9 mouse cellular contexts compared by ENCODE assay signal in the genomic region with DNA sequence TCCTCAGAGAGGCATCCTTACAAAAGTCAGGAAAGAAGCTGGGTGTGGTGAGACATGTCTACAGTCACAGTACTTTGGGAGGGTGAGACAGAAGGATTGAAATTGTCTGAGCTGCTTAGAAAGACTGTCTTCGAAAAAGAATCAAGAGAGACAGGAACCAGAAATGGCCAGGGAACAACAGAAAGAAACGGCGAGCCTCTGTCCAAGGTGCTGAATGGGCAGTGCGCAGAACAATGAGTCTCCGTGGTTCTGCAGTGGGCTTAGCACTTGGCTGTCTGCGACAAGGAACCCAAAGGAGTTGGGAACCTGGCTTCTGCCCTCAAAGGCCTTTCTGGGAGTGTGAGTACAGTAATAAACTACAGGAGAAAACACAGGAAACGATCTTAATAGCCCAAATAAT.
DNase-seq lines count a peak whose midpoint lies in the region; ATAC-seq and TF ChIP-seq lines count a peak whose summit lies in the region.
"Had no signal": no experiment of that assay in that cellular context is flagged by ENCODE, and none has a peak within 500 bp of the region (broad histone marks: within the 10 kb centered on the region; RNA-seq: fewer than 3 reads in every experiment).

No protein-coding gene starts in this region.

- DNase-seq in kidney, postnatal 0 days (ENCODE audit: low spot score): peak; percentile 79
- no peak for DNase-seq in kidney, adult 2 months
- DNase-seq in B cell, adult 2 months: peak; percentile 35 to 43
- DNase-seq in MEL-GATA-1-ER (ENCODE audit: extremely low read depth, low read depth): peak; percentile 10
- DNase-seq in hindbrain, postnatal 0 days (ENCODE audit: low spot score): peak; percentile 28
- no peak for DNase-seq in cerebellum, adult 18-20 months
- DNase-seq in T-cell, adult 2 months (ENCODE audit: low spot score): no peak
- no peak for DNase-seq in kidney, adult 18-20 months
- DNase-seq: right cerebral cortex, postnatal 4 days had no signal

- no peak overlapping the region for H3K4me2 ChIP-seq in kidney, postnatal 0 days (ENCODE audit: low read length)
- H3K4me2 ChIP-seq in hindbrain, postnatal 0 days (ENCODE audit: low read depth, low read length): no peak overlapping the region

- no peaks in the 10 kb centered on the region for H3K4me1 ChIP-seq in kidney, postnatal 0 days (replicated peaks; ENCODE audit: insufficient read depth, low read length)
- H3K4me1 ChIP-seq in kidney, adult 2 months (ENCODE audit: control insufficient read depth, insufficient read depth, low read length): no peaks in the 10 kb centered on the region
- H3K4me1 ChIP-seq in hindbrain, postnatal 0 days (ENCODE audit: insufficient read depth, low read length): no peaks in the 10 kb centered on the region

- no peak overlapping the region for H3K27ac ChIP-seq in kidney, postnatal 0 days
- H3K27ac ChIP-seq in kidney, adult 2 months (ENCODE audit: insufficient read depth, low read depth, low read length): no peak overlapping the region
- no peak overlapping the region for H3K27ac ChIP-seq in hindbrain, postnatal 0 days

- no peaks in the 10 kb centered on the region for H3K9me3 ChIP-seq in kidney, postnatal 0 days (replicated peaks; ENCODE audit: low read length)
- H3K9me3 ChIP-seq in hindbrain, postnatal 0 days (ENCODE audit: low read length): no peaks in the 10 kb centered on the region

- WGBS in kidney, postnatal 0 days: 21% methylated on average over 7 of the region's 7 CpGs
- WGBS in kidney, adult 2 months: 16% methylated on average over 7 of the region's 7 CpGs
- 25% methylated on average over 7 of the region's 7 CpGs for WGBS in hindbrain, postnatal 0 days

- H3K9ac ChIP-seq in kidney, postnatal 0 days (ENCODE audit: low read depth, low read length): no peak overlapping the region
- H3K9ac ChIP-seq in hindbrain, postnatal 0 days (replicated peaks; ENCODE audit: low read length): no peak overlapping the region

- no peak for ATAC-seq in kidney, postnatal 0 days (replicated peaks; ENCODE audit: low FRiP score, low read depth)
- ATAC-seq in hindbrain, postnatal 0 days: no peak

- TF ChIP-seq CTCF in kidney, postnatal 0 days (IDR thresholded peaks at IDR 0.05; ENCODE audit: low read depth): no peak
- no peak for TF ChIP-seq CTCF in kidney, adult 2 months (conservative IDR thresholded peaks at IDR 0.05; ENCODE audit: insufficient read depth, insufficient read length, low read depth, low read length)
- no peak for TF ChIP-seq CTCF in hindbrain, postnatal 0 days (IDR thresholded peaks at IDR 0.05; ENCODE audit: low read depth)

- TF ChIP-seq POLR2A in kidney, adult 2 months (IDR thresholded peaks at IDR 0.05; ENCODE audit: low read depth, low read length): no peak

- H3K4me3 ChIP-seq in kidney, postnatal 0 days (replicated peaks; ENCODE audit: low read depth, low read length): no peak overlapping the region
- no peak overlapping the region for H3K4me3 ChIP-seq in kidney, adult 2 months (ENCODE audit: insufficient read depth, low read depth, low read length)
- H3K4me3 ChIP-seq in hindbrain, postnatal 0 days (ENCODE audit: low read length): no peak overlapping the region

- no peaks in the 10 kb centered on the region for H3K27me3 ChIP-seq in kidney, postnatal 0 days (ENCODE audit: insufficient read depth, low read length)
- no peaks in the 10 kb centered on the region for H3K27me3 ChIP-seq in kidney, adult 2 months (replicated peaks; ENCODE audit: control insufficient read depth, insufficient read depth, low read length)
- no peaks in the 10 kb centered on the region for H3K27me3 ChIP-seq in hindbrain, postnatal 0 days (ENCODE audit: insufficient read depth, low read length)

- no peaks in the 10 kb centered on the region for H3K36me3 ChIP-seq in kidney, postnatal 0 days (ENCODE audit: insufficient read depth, low read length)
- H3K36me3 ChIP-seq in kidney, adult 2 months (ENCODE audit: control insufficient read depth, insufficient read depth, low read length): no peaks in the 10 kb centered on the region
- H3K36me3 ChIP-seq in hindbrain, postnatal 0 days (ENCODE audit: insufficient read depth, low read length): no peaks in the 10 kb centered on the region

Comparison
In these comparisons a context has a peak if more than half of its experiments do, and no peak if none do; other contexts are left out.
1. DNase-seq: peak in kidney, postnatal 0 days (single experiment), B cell, adult 2 months (2 of 2), MEL-GATA-1-ER (single experiment) and hindbrain, postnatal 0 days (single experiment); none in kidney, adult 2 months (single experiment), cerebellum, adult 18-20 months (0 of 2), T-cell, adult 2 months (single experiment) and kidney, adult 18-20 months (single experiment).